Mouse (Mus musculus) NIH3T3 (cell line): ENCODE data around the gene Hook2.
A peak's percentile ranks its signal among the peaks of the same experiment; 100 is the strongest.

Experiments
- DNase-seq: peaks from one replicate; pipeline ENCODE4 v3.0.0-alpha.2; 2012; ENCODE audit warnings: low read depth

Hook2 gene

DNA sequence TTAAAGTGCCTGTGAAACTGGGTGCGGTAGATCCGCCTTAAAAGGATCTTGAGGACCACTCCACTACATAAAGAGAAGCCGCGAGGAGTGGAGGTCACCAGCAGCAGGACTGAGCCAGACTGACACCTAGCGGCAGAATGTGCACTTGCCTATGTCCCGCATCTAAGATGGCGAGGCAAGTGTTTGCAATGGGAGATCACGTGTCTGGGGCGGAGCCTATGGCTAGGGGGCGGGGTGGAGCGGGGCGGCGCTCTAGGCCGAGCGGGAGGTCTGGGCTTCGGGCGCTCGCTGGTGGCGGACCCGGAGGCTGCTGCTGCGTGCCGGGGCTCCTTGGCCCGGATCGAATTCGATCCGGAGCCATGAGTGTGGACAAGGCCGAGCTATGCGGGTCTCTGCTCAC, at the start of gene Hook2:
Hook2 (plus strand) TSS at position 255 of the 400 bp plus-strand sequence.
- DNase-seq: peak; percentile 99

- no peak for DNase-seq
Measured at GRCm38 (mm10) chr8:84943699-84944098, 46.7 kb upstream of the Hook2 start.

DNA sequence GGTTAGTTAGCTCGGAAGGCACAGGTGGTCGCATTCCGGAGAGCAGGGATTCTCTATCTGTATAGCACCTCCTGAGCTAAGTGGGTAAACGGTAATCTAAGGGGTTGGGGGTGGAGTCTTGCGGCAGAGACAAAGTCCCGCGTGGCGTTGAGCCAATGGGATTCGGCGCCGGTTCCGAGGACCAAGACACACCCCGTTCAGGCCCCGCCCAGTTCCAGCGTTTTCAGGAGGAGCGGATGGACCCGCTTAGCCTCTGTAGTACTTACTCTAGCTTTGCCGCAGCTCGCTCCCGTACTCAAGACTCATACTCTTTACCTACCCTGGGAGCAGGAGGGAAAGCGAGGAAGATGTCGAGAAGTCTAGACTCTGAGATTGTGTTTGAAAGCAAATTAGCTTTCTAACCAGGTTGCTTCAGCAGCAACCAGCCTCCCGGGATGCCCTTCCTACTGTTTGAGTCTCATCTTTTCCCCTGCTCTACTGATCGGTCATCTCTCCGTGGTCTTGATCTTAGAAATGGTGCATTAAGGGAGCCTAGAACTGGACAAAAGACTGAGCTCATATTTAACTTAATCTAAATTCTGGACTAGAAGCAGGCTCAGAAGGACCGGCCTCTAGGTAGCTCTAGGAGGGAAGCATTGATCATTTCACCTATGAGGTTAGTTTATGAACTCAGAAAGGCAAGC, 45.8 kb upstream of the Hook2 start:
- DNase-seq: no peak

- DNase-seq: no peak
Measured at GRCm38 (mm10) chr8:84945235-84945632, 45.2 kb upstream of the Hook2 start.

- DNase-seq: no peak
Measured at GRCm38 (mm10) chr8:84945633-84946527, 44.5 kb upstream of the Hook2 start.

GRCm38 (mm10) chr8:84946528-84947240, 43.7 kb upstream of the Hook2 start, which contains the start of gene Rtbdn:
Rtbdn (plus strand) TSS chr8:84946991.
- DNase-seq: no peak

- peak; percentile 73 for DNase-seq
Measured at GRCm38 (mm10) chr8:84947241-84947545, 43.2 kb upstream of the Hook2 start.

- DNase-seq: no peak
Measured at GRCm38 (mm10) chr8:84949753-84950152, 40.6 kb upstream of the Hook2 start.

GRCm38 (mm10) chr8:84952612-84953255, 37.7 kb upstream of the Hook2 start:
- peak; percentile 79 for DNase-seq

GRCm38 (mm10) chr8:84956768-84957167, 33.6 kb upstream of the Hook2 start:
- DNase-seq: peak; percentile 94

- peak; percentile 86 for DNase-seq
Measured at GRCm38 (mm10) chr8:84959811-84960210, 30.6 kb upstream of the Hook2 start.

GRCm38 (mm10) chr8:84963952-84964351, 26.5 kb upstream of the Hook2 start:
- DNase-seq: no peak

DNA sequence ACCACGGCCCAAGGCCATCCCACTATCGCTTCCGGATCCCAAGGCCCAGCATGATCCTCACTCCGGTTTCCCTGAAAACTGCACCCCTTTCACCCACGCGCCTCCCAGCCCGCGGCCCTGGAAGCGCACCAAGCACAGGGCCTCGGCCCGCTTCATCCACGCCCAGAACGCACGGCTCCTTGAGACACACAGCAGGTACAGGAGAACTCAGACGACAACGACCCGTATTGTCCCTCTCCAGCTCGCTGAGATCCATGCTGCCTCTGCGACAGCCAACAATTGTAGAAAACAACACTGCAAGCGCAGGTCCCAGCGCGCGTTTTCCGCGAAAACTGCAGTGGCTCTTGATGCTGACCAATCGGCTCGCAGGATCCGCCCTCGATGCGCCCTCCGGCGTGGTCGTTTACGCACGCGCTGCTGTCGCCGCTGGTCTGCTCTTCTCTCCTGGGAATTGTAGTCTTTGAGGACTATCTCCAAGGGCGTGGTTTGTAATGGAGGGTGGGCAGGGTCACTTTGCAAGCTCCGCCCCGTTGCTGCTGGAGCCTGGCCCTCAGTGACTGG, 24.6 kb upstream of the Hook2 start:
- DNase-seq: peak; percentile 96

GRCm38 (mm10) chr8:84966603-84967002, 23.8 kb upstream of the Hook2 start:
- no peak for DNase-seq

DNA sequence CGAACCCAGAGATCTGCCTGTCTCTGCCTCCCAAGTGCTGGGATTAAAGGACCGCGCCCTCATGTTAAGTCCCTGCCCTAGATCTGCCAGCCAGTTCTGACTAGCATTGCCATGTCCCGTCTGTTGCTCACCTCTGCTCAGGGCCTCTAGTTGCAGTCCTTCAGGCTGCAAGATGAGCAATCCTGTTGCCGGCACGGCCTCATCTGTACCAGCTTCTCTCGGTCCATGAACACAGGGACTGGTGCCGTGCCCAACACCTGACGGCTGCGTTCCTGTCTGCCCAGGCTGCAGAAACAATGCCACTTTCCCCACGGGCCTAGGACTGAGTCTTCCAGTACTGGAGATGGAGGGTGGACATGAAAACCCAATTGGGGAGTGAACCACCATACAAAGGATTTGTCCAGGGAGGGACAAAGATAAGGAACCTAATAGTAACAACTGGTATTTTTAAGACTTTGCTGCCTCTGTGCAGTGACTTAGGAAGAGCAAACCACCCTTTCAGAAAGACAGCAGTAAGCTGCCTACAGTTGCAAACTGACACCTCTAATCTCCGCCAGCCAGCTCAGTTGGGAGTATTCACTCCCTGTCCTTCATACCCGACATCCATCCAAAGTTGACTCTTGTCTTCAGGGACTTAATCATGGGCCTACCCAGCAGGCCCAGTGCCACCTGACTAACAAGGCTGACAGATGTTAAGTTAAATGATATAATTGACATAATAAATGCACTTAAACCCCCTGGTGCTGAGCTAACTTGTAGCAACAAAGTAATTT, 22.7 kb upstream of the Hook2 start:
- no peak for DNase-seq

DNA sequence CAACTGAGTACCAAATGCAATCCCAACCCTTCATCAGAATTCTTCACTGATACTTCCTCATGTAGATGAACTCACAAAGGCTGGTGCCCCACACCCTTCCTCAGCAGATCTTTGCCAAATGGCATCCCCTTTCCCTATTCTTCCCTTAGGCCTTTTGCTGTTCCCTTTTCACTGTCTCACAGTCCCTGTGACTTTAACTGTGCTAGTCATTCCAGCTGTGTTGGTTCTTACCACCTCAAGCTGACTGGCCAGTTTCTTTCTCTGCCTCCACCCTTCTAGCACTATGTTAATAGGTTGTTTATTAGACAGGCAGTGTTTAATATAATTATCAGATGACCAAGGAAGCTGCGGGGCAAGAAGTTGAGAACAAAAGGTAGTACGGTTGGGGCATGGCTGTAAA, 21.8 kb upstream of the Hook2 start:
- no peak for DNase-seq

- peak; percentile 87 for DNase-seq
Measured at GRCm38 (mm10) chr8:84969241-84970134, 20.9 kb upstream of the Hook2 start, which contains the start of the genes Gm49661, Prdx2 and Rnaseh2a. Gm49661 (minus strand) TSS chr8:84969433. Prdx2 (plus strand) TSS chr8:84969587. Rnaseh2a (minus strand) TSS chr8:84969767.

DNA sequence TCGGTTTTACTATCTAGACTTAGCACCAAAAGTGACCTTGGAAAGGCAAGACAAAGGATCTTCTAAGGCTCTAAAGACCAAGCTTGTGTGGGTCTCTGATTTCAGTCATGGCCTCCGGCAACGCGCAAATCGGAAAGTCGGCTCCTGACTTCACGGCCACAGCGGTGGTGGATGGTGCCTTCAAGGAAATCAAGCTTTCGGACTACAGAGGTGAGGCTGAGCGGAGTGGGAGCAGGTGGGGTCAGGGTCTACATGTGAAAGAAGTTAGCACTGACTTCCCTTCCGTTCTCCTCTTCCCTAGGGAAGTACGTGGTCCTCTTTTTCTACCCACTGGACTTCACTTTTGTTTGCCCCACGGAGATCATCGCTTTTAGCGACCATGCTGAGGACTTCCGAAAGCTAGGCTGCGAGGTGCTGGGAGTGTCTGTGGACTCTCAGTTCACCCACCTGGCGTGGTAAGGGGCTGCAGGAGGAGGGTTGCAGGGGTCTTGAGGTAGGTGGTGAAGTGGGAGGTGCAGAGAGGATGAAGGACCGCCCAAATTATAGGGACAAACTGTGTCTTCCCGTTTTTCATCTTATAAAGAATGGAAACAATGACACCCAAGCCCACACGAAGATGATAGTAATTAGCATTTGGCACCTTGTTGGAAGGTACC, 20.1 kb upstream of the Hook2 start:
- DNase-seq: no peak

DNA sequence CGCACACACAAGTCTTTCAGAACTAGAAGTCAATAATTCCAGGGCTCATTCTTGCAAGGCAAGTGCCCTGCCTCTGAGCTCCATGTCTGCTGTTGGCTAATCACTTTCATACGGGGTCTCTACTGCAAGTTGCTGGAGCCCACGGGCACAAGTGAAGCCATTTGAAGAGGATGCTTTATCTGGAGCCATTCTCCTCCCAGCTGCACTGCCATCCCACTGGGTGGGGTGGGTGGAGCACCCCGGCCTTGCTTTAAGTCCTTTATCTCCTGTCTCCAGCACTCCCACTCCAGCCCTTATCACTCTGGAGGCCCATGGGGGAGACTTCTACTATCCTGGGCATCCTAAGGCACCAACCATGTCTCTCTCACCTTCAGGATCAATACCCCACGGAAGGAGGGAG, 19.5 kb upstream of the Hook2 start:
- no peak for DNase-seq
